Mouse (Mus musculus) cortical plate, adult 2 months (tissue): Measurements from ENCODE around the gene Gpr82.

Source experiments
- CTCF ChIP-seq: fragments of 200-500 bp; IDR thresholded peaks from 2 replicates; pipeline ENCODE4 v1.5.1; 2011; ENCODE audit warnings: mild to moderate bottlenecking, control low read depth, low read length; ENCODE audit not compliant: insufficient read depth; ENCODE audit errors: extremely low read depth
- POLR2A ChIP-seq: fragments of 200-500 bp; IDR thresholded peaks from 2 replicates; pipeline ENCODE4 v1.6.1; 2011; ENCODE audit warnings: mild to moderate bottlenecking, low read length, control low read depth; ENCODE audit not compliant: insufficient read depth; ENCODE audit errors: extremely low read depth

GRCm38 (mm10) chrX:13700681-13701080 is 39.5 kb downstream of the Gpr82 start:
- TF ChIP-seq CTCF = no peak
- no peak for TF ChIP-seq POLR2A
